Comparison of ENCODE assay signal across 1 mouse cellular context in genomic region chr7:81060908-81061307, GRCm38 (mm10).
TF ChIP-seq lines count a peak whose summit lies in the region.

No protein-coding gene starts in this region.

TF ChIP-seq in CH12.LX, 34 proteins besides CTCF, POLR2A, EP300 and RAD21 (continued from another document):
- TF ChIP-seq MYC (IDR thresholded peaks at IDR 0.05; ENCODE audit: low read depth, low read length), result peak; percentile 69
